Mouse (Mus musculus): ENCODE measurements at regions not wholly inside any gene's neighbourhood (a gene's known extent, or its start where the extent isn't known, plus 50 kb on each side); places are given as distances from the start of the nearest gene placed in this dataset.

DNA sequence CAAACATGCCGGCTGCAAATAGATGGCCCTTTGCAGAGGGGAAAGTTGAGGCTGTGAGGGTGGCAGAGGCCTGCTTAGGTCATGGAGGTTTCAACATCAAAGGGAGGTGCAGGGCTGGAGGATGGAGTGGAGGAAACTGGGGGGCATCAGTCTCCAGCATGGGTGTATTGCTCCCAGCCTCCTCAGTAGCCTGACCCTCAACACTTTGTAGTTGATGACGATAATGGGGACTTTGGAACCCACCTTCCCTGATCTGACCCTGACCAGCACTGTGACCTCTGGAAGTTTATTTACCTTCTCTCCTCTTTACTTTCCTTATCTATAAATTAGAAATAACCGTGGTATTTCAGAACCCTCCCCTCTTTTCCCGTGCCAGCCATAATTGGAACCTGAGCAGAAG is 56.2 kb downstream of the Gm26897 start:
- Histone ChIP-seq H3K36me3 (ENCODE audit: control insufficient read depth, insufficient read depth, low read length) (no peaks in the 10 kb centered on the region), H3K4me3 (replicated peaks; ENCODE audit: low read length) (no peak overlapping the region), H3K9ac (ENCODE audit: low read depth, low read length, severe bottlenecking) (no peak overlapping the region), H3K9me3 (ENCODE audit: control insufficient read depth, low read length) (no peaks in the 10 kb centered on the region), H3K27me3 (ENCODE audit: control insufficient read depth, insufficient read depth, low read length) (no peaks in the 10 kb centered on the region), H3K4me2 (replicated peaks; ENCODE audit: low read depth, low read length, severe bottlenecking) (no peak overlapping the region), H3K27ac (replicated peaks; ENCODE audit: low read depth, low read length) (no peak overlapping the region), H3K4me1 (ENCODE audit: control insufficient read depth, insufficient read depth, low read length) (peaks cover 24% of the 10 kb centered on the region)
- no peak for TF ChIP-seq POLR2A (IDR thresholded peaks at IDR 0.05; ENCODE audit: borderline replicate concordance, extremely low read depth, insufficient read depth, insufficient read length)
- DNase-seq (ENCODE audit: low spot score) (no peak), ATAC-seq (ENCODE audit: low FRiP score, low read depth) (no peak)
- 33% methylated on average over 4 of the region's 4 CpGs for WGBS

GRCm38 (mm10) chr5:111790527-111790926 is 56.8 kb downstream of the Gm26897 start:
- DNase-seq (ENCODE audit: low spot score) (no peak), ATAC-seq (ENCODE audit: low FRiP score, low read depth) (no peak)
- Histone ChIP-seq H3K4me2 (replicated peaks; ENCODE audit: low read depth, low read length, severe bottlenecking) (no peak overlapping the region), H3K9ac (ENCODE audit: low read depth, low read length, severe bottlenecking) (no peak overlapping the region), H3K4me3 (replicated peaks; ENCODE audit: low read length) (no peak overlapping the region), H3K36me3 (ENCODE audit: control insufficient read depth, insufficient read depth, low read length) (no peaks in the 10 kb centered on the region), H3K27ac (replicated peaks; ENCODE audit: low read depth, low read length) (no peak overlapping the region), H3K9me3 (ENCODE audit: control insufficient read depth, low read length) (no peaks in the 10 kb centered on the region), H3K4me1 (ENCODE audit: control insufficient read depth, insufficient read depth, low read length) (peaks cover 28% of the 10 kb centered on the region), H3K27me3 (ENCODE audit: control insufficient read depth, insufficient read depth, low read length) (no peaks in the 10 kb centered on the region)
- no peak for TF ChIP-seq POLR2A (IDR thresholded peaks at IDR 0.05; ENCODE audit: borderline replicate concordance, extremely low read depth, insufficient read depth, insufficient read length)
- 47% methylated on average over 9 of the region's 9 CpGs for WGBS

DNA sequence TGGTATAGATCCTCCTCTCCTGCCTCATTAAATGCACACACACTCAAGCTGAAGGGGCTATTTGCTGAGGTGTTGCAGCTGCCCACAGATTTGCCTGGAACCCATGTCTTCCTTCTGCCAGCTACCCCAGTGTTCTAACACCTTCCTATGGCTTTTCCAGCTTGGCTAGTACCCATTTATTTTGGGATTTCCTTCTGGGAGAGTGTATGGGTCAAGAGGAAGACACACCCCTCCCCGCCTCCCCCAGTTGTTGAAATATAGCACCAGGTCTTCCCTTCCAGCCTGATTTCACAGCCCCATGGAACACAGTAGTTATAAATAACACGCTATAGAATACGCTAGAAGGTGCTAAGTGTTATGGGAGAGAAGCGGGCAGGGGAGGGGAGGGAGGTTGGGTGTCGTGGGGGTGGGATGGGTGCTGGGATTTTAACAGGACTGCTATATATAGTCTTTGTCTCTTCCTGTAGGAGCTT is 57.4 kb downstream of the Gm26897 start:
- 80% methylated on average over 5 of the region's 5 CpGs for WGBS
- Histone ChIP-seq H3K4me1 (ENCODE audit: control insufficient read depth, insufficient read depth, low read length) (peaks cover 29% of the 10 kb centered on the region), H3K27me3 (ENCODE audit: control insufficient read depth, insufficient read depth, low read length) (no peaks in the 10 kb centered on the region), H3K36me3 (ENCODE audit: control insufficient read depth, insufficient read depth, low read length) (no peaks in the 10 kb centered on the region), H3K9me3 (ENCODE audit: control insufficient read depth, low read length) (no peaks in the 10 kb centered on the region), H3K4me3 (replicated peaks; ENCODE audit: low read length) (no peak overlapping the region), H3K27ac (replicated peaks; ENCODE audit: low read depth, low read length) (no peak overlapping the region), H3K9ac (ENCODE audit: low read depth, low read length, severe bottlenecking) (no peak overlapping the region), H3K4me2 (replicated peaks; ENCODE audit: low read depth, low read length, severe bottlenecking) (no peak overlapping the region)
- no peak for TF ChIP-seq POLR2A (IDR thresholded peaks at IDR 0.05; ENCODE audit: borderline replicate concordance, extremely low read depth, insufficient read depth, insufficient read length)
- ATAC-seq (ENCODE audit: low FRiP score, low read depth): no peak
- no peak for DNase-seq (ENCODE audit: low spot score)

GRCm38 (mm10) chr5:111792746-111793145 is 59.0 kb downstream of the Gm26897 start:
- DNase-seq (ENCODE audit: low spot score) (no peak), ATAC-seq (ENCODE audit: low FRiP score, low read depth) (no peak)
- Histone ChIP-seq H3K4me1 (ENCODE audit: control insufficient read depth, insufficient read depth, low read length) (peaks cover 29% of the 10 kb centered on the region), H3K36me3 (ENCODE audit: control insufficient read depth, insufficient read depth, low read length) (no peaks in the 10 kb centered on the region), H3K4me2 (replicated peaks; ENCODE audit: low read depth, low read length, severe bottlenecking) (no peak overlapping the region), H3K9me3 (ENCODE audit: control insufficient read depth, low read length) (no peaks in the 10 kb centered on the region), H3K27ac (replicated peaks; ENCODE audit: low read depth, low read length) (no peak overlapping the region), H3K4me3 (replicated peaks; ENCODE audit: low read length) (no peak overlapping the region), H3K27me3 (ENCODE audit: control insufficient read depth, insufficient read depth, low read length) (no peaks in the 10 kb centered on the region), H3K9ac (ENCODE audit: low read depth, low read length, severe bottlenecking) (no peak overlapping the region)
- WGBS: 73% methylated on average over 14 of the region's 14 CpGs
- no peak for TF ChIP-seq POLR2A (IDR thresholded peaks at IDR 0.05; ENCODE audit: borderline replicate concordance, extremely low read depth, insufficient read depth, insufficient read length)

DNA sequence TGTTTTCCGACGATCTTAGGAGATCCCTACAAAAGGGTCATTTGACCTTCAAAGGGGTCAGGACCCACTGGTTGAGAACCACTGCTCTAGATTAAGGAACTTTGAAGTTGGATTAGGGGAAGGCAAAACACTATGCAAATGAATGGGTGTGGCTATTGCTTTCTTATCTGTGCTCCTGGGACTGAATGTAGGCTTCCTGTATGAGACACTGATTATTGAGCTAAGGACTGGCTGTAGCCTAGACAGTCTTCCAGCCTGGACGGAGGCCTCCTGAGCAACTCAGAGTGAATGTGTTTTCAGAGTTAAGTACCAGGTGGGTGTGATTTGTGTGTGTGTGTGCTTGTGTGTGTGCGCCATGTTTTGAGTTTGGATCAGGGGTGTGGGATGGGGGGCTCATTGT is 59.5 kb downstream of the Gm26897 start:
- H3K27me3 ChIP-seq (ENCODE audit: control insufficient read depth, insufficient read depth, low read length): no peaks in the 10 kb centered on the region
- no peaks in the 10 kb centered on the region for H3K36me3 ChIP-seq (ENCODE audit: control insufficient read depth, insufficient read depth, low read length)
- ATAC-seq (ENCODE audit: low FRiP score, low read depth) (no peak), DNase-seq (ENCODE audit: low spot score) (no peak)
- H3K9ac ChIP-seq (ENCODE audit: low read depth, low read length, severe bottlenecking): no peak overlapping the region
- 59% methylated on average over 4 of the region's 4 CpGs for WGBS
- peaks cover 29% of the 10 kb centered on the region for H3K4me1 ChIP-seq (ENCODE audit: control insufficient read depth, insufficient read depth, low read length)
- no peak overlapping the region for H3K4me2 ChIP-seq (replicated peaks; ENCODE audit: low read depth, low read length, severe bottlenecking)
- no peak for TF ChIP-seq POLR2A (IDR thresholded peaks at IDR 0.05; ENCODE audit: borderline replicate concordance, extremely low read depth, insufficient read depth, insufficient read length)
- no peak overlapping the region for H3K27ac ChIP-seq (replicated peaks; ENCODE audit: low read depth, low read length)
- no peak overlapping the region for H3K4me3 ChIP-seq (replicated peaks; ENCODE audit: low read length)
- no peaks in the 10 kb centered on the region for H3K9me3 ChIP-seq (ENCODE audit: control insufficient read depth, low read length)

GRCm38 (mm10) chr5:111796889-111797288 is 63.2 kb downstream of the Gm26897 start:
- no peak for TF ChIP-seq POLR2A (IDR thresholded peaks at IDR 0.05; ENCODE audit: borderline replicate concordance, extremely low read depth, insufficient read depth, insufficient read length)
- Histone ChIP-seq H3K9ac (ENCODE audit: low read depth, low read length, severe bottlenecking) (no peak overlapping the region), H3K36me3 (ENCODE audit: control insufficient read depth, insufficient read depth, low read length) (no peaks in the 10 kb centered on the region), H3K9me3 (ENCODE audit: control insufficient read depth, low read length) (no peaks in the 10 kb centered on the region), H3K27ac (replicated peaks; ENCODE audit: low read depth, low read length) (no peak overlapping the region), H3K4me3 (replicated peaks; ENCODE audit: low read length) (no peak overlapping the region), H3K27me3 (ENCODE audit: control insufficient read depth, insufficient read depth, low read length) (no peaks in the 10 kb centered on the region), H3K4me1 (ENCODE audit: control insufficient read depth, insufficient read depth, low read length) (peaks cover 36% of the 10 kb centered on the region), H3K4me2 (replicated peaks; ENCODE audit: low read depth, low read length, severe bottlenecking) (no peak overlapping the region)
- no peak for ATAC-seq (ENCODE audit: low FRiP score, low read depth)
- DNase-seq (ENCODE audit: low spot score): no peak
- WGBS: 73% methylated on average over 5 of the region's 5 CpGs
